Mouse (Mus musculus) brown adipose tissue, adult 24 weeks (tissue): ENCODE results near the gene Vmn1r171. TPM values are rescaled to one million over a fixed set of nuclear protein-coding genes. Genes with fewer than 3 reads are reported as not detected.
"Not testable (repeated sequence)": the region's sequence is repeated elsewhere in the genome, so short reads cannot be mapped to it uniquely, and the experiment has no call there.

Source experiments
- H3K27ac ChIP-seq: fragments of 200-500 bp; replicated peaks from 2 replicates; pipeline ENCODE4 v1.5.1; 2012; ENCODE audit warnings: low read depth, mild to moderate bottlenecking, low read length
- H3K4me1 ChIP-seq: fragments of 200-500 bp; 2 replicates; pipeline ENCODE4 v1.6.1; 2012; ENCODE audit warnings: low read length, mixed read lengths; ENCODE audit not compliant: control insufficient read depth, insufficient read depth, insufficient read length
- H3K4me3 ChIP-seq: fragments of 200-500 bp; 2 replicates; pipeline ENCODE4 v1.5.1; 2012; ENCODE audit warnings: low read depth, mild to moderate bottlenecking, low read length, moderate library complexity; ENCODE audit not compliant: insufficient read depth
- polyA plus RNA-seq: library from polyadenylated mRNA; stranded (reverse); fragments of >200 nt; gene quantifications from 2 replicates; pipeline ENCODE4 v1.2.4, GENCODE M21; 2012; ENCODE audit not compliant: missing spikeins, insufficient read depth, insufficient read length

Vmn1r171 gene
- polyA plus RNA-seq, result not detected in 2 replicates

- no peak within 1 kb of the TSS for H3K4me3 ChIP-seq
- no peak within 1 kb of the TSS for H3K27ac ChIP-seq
- H3K4me1 ChIP-seq, result no peaks in the 10 kb centered on the region
These were observed at the start of gene Vmn1r171 for GRCm38 (mm10) chr7:23630422-23630821. Vmn1r171 (plus strand) TSS chr7:23630722.

GRCm38 (mm10) chr7:23605875-23606274 lies 24.6 kb upstream of the Vmn1r171 start, which contains the start of gene Vmn1r170:
Vmn1r170 (plus strand) TSS chr7:23606175.
- H3K27ac ChIP-seq, H3K4me1 ChIP-seq, H3K4me3 ChIP-seq: not testable (repeated sequence)

- H3K4me1 ChIP-seq, result no peaks in the 10 kb centered on the region
- H3K4me3 ChIP-seq, result no peak within 1 kb of the TSS
- no peak within 1 kb of the TSS for H3K27ac ChIP-seq
These were observed 27.5 kb downstream of the Vmn1r171 start, which contains the start of gene Vmn1r172 for GRCm38 (mm10) chr7:23658016-23658415. Vmn1r172 (plus strand) TSS chr7:23658316.

Other genes starting within 250 kb of the Vmn1r171 start
- gene Nlrp5, start 244.8 kb upstream of the Vmn1r171 start, polyA plus RNA-seq, result not detected in 2 replicates
- gene Vmn1r167, start 123.5 kb upstream of the Vmn1r171 start, polyA plus RNA-seq, result not detected in 2 replicates
- gene Vmn1r168, start 91.0 kb upstream of the Vmn1r171 start, polyA plus RNA-seq, result not detected in 2 replicates
- gene Vmn1r169, start 55.2 kb upstream of the Vmn1r171 start, polyA plus RNA-seq, result not detected in 2 replicates
- not detected in 2 replicates for gene Vmn1r170, start 24.5 kb upstream of the Vmn1r171 start, polyA plus RNA-seq
- not detected in 2 replicates for gene Vmn1r172, start 27.6 kb downstream of the Vmn1r171 start, polyA plus RNA-seq
- not detected in 2 replicates for gene Vmn1r173, start 70.0 kb downstream of the Vmn1r171 start, polyA plus RNA-seq
- gene Vmn1r174, start 121.5 kb downstream of the Vmn1r171 start, polyA plus RNA-seq, result not detected in 2 replicates
- gene Vmn1r175, start 179.9 kb downstream of the Vmn1r171 start, polyA plus RNA-seq, result not detected in 2 replicates
- gene Vmn1r176, start 206.7 kb downstream of the Vmn1r171 start, polyA plus RNA-seq, result not detected in 2 replicates
- gene Vmn1r177, start 235.7 kb downstream of the Vmn1r171 start, polyA plus RNA-seq, result not detected in 2 replicates